Mouse (Mus musculus) heart, embryonic 12.5 days (tissue): ENCODE data around the gene Nkain1. TPM values are rescaled to one million over a fixed set of nuclear protein-coding genes. Genes with fewer than 3 reads are reported as not detected.
A peak's percentile ranks its signal among the peaks of the same experiment; 100 is the strongest.

ENCODE experiments used
- ATAC-seq: fragments of 200-750 bp; cut with Nextera tagmentation; 2 replicates; pipeline ENCODE4 v1.8.0; 2017; ENCODE audit warnings: moderate TSS enrichment, moderate library complexity; ENCODE audit not compliant: insufficient number of reproducible peaks, low FRiP score
- H3K27ac ChIP-seq: fragments of 300-500 bp; sonication (generic); 2 replicates; pipeline ENCODE4 v1.5.1; 2016; ENCODE audit warnings: mild to moderate bottlenecking, moderate library complexity; ENCODE audit not compliant: poor library complexity, severe bottlenecking
- H3K27me3 ChIP-seq: fragments of 300-500 bp; sonication (generic); replicated peaks from 2 replicates; pipeline ENCODE4 v1.6.1; 2016; ENCODE audit warnings: mild to moderate bottlenecking, moderate library complexity
- H3K36me3 ChIP-seq: fragments of 300-500 bp; sonication (generic); 2 replicates; pipeline ENCODE4 v1.6.1; 2016; ENCODE audit warnings: mild to moderate bottlenecking, moderate library complexity
- H3K4me1 ChIP-seq: fragments of 300-500 bp; sonication (generic); replicated peaks from 2 replicates; pipeline ENCODE4 v1.6.1; 2016; ENCODE audit warnings: mild to moderate bottlenecking
- H3K4me2 ChIP-seq: fragments of 300-500 bp; sonication (generic); 2 replicates; pipeline ENCODE4 v1.6.1; 2016; ENCODE audit warnings: mild to moderate bottlenecking, moderate library complexity
- H3K4me3 ChIP-seq: fragments of 300-500 bp; sonication (generic); 2 replicates; pipeline ENCODE4 v1.5.1; 2016; ENCODE audit warnings: mild to moderate bottlenecking
- H3K9ac ChIP-seq: fragments of 300-500 bp; sonication (generic); 2 replicates; pipeline ENCODE4 v1.6.1; 2016; ENCODE audit warnings: mild to moderate bottlenecking, moderate library complexity
- H3K9me3 ChIP-seq: fragments of 300-500 bp; sonication (generic); replicated peaks from 2 replicates; pipeline ENCODE4 v1.6.1; 2016; ENCODE audit warnings: mild to moderate bottlenecking, moderate library complexity
- WGBS: fragments of 180-500 bp; shearing (Covaris S2); methylation state at CpG from one replicate; pipeline ENCODE4 v1.1.7; 2016; 5-methylcytosine and 5-hydroxymethylcytosine counted together
- polyA plus RNA-seq: library from polyadenylated mRNA; unstranded; fragments of >200 nt; fragmentation: Nextera tagmentation; extraction: Ambion mirVana; gene quantifications from 2 replicates; pipeline ENCODE4 v1.2.1, GENCODE M21; 2016

Gene Nkain1
- polyA plus RNA-seq, result 1.1 and 1.3 TPM in 2 replicates

DNA sequence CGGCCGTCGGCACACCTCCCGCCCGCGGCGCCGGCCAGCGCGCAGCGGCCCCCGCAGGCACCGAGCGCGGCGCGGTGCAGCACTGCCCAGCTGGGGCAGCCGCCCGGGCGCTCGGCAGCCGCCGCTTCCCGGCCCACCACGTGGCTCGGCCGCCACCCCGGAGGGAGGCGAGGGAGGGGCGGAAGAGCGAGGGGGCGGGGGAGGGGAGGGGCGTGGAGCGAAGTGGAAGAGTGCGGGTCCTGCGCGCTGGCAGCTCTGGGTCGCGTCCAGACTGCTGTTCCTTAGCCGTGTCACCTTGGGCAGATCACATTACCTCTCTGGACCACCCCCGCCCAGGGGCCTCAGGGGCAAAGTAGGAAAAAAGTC lies at the start of gene Nkain1:
Nkain1 (minus strand) TSS at position 126 of the 366 bp plus-strand sequence.
- peak within 1 kb of the TSS; percentile 79 for H3K9ac ChIP-seq
- H3K27ac ChIP-seq, result no peak within 1 kb of the TSS
- H3K27me3 ChIP-seq, result peaks cover 8% of the 10 kb centered on the region; the same call in 1 of the 2 replicates
- peaks cover 32% of the 10 kb centered on the region for H3K4me1 ChIP-seq
- H3K9me3 ChIP-seq, result no peaks in the 10 kb centered on the region
- H3K4me2 ChIP-seq, result peak within 1 kb of the TSS; percentile 99
- H3K36me3 ChIP-seq, result no peaks in the 10 kb centered on the region
- peak within 1 kb of the TSS; percentile 72 for H3K4me3 ChIP-seq
- ATAC-seq, result peak; percentile 81
- under 1% methylated on average over 38 of the region's 41 CpGs for WGBS

DNA sequence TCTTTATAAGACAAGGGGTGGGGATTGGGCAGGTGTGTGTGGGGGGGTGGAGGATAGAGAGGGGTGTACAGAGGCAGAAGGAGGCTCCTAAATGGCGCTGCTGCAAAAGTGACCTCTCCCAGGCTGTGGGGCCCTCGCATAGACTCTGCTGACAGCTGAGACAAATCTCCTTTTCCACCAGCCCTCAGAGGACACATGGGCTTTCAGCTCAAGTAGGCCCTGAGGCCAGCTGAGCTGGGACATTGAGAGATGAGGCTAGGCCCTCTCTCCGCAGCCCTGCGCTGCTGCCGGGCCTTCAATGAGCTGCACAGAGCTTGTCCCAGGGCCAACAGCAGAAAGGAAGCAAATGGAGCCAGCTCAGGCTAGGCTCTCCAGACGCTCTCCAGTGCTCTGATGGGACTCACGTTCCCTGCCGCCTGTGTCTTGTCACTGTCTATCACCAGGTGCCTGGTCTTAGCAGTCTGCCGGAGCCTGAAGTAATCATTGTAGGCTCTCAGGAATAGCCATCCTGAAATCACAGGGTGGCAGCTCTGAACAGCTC lies 4.8 kb upstream of the Nkain1 start:
- H3K27me3 ChIP-seq, result no peaks in the 10 kb centered on the region
- no peak overlapping the region for H3K4me2 ChIP-seq
- H3K27ac ChIP-seq, result no peak overlapping the region
- H3K4me3 ChIP-seq, result no peak overlapping the region
- no peak overlapping the region for H3K9ac ChIP-seq
- no peak for ATAC-seq
- no peaks in the 10 kb centered on the region for H3K36me3 ChIP-seq
- WGBS, result 35% methylated on average over 9 of the region's 9 CpGs
- H3K9me3 ChIP-seq, result no peaks in the 10 kb centered on the region
- H3K4me1 ChIP-seq, result peaks cover 19% of the 10 kb centered on the region

DNA sequence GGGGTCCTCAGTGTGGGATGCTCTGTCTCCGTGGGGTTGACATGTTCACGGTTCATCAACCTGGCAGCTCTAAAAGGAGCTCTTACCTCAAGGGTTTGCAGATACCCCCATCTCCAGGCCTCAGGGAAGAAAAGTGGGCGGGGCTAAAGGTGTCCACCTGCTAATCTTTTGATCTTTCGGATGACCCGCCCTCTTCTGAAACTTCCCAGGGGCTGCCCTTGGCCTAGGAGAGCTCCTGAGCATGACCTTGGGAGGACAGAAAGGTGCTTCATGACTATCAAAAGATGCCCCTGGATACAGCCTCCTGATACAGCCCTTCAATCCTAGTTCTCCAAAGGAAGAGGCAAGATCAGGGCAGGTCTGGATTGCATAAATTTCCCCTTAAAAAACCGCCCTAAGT lies 3.1 kb upstream of the Nkain1 start:
- WGBS, result 67% methylated on average over 6 of the region's 6 CpGs
- Histone ChIP-seq H3K27ac (no peak overlapping the region), H3K9ac (no peak overlapping the region), H3K36me3 (no peaks in the 10 kb centered on the region), H3K9me3 (no peaks in the 10 kb centered on the region), H3K4me2 (no peak overlapping the region), H3K4me3 (no peak overlapping the region), H3K4me1 (peaks cover 28% of the 10 kb centered on the region), H3K27me3 (0 out of 2 replicates have a peak, but pooled peaks cover 6% of the 10 kb centered on the region)
- ATAC-seq, result no peak

DNA sequence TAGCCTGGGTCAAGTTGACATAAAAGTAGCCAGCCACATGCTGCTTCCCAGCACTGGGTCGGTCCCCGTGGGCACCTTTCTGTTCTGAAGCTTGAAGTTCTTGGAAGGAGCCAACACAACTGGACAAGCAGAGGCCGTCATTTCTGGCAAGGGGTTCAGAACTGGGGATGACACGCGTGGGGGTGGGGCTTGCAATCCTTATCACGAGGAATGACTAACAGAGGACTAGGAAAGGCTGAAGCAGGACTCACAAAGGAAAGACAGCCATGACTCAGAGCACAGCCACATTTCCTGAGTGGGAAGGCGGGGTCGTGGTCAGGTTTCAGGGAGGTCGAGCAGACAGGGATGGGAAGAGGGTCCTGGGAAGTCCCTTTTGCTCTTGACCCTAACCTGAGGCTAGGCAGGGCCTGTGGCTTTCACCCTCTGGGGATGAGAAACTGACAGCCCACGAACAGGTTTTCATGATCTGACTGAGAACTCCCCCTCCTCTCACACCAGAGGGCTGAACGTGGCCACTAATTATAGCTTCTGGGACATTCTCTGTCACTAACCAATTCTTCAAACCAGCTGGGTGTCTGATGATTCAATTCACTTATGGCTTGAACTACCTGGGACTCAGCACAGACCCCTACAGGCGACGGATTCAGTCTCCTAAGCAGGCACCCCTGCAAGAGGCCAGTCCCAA lies 2.4 kb upstream of the Nkain1 start:
- H3K27me3 ChIP-seq, result 0 out of 2 replicates have a peak, but pooled peaks cover 6% of the 10 kb centered on the region
- no peak overlapping the region for H3K9ac ChIP-seq
- no peak overlapping the region for H3K27ac ChIP-seq
- no peak overlapping the region for H3K4me2 ChIP-seq
- no peaks in the 10 kb centered on the region for H3K36me3 ChIP-seq
- ATAC-seq, result no peak
- H3K9me3 ChIP-seq, result no peaks in the 10 kb centered on the region
- no peak overlapping the region for H3K4me3 ChIP-seq
- 43% methylated on average over 13 of the region's 13 CpGs for WGBS
- peaks cover 28% of the 10 kb centered on the region for H3K4me1 ChIP-seq

DNA sequence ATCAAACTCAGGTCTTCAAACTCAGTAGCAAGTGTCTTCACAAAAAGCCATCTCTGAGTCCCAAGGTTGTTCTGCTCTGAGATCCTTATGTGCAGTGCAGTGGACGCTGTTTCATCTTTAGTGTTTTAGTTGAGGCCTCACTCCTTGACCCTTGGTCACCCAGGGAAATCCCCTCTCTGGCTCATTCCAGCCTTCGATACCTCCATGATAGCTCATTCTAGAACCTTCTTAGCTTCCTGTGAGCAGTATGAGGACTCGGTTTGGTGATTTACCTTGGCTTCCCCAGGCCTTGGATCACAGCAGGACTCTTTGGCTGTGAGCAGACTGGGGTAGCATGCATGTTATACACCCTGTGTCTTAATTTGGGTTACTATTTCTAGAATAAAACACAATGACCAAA lies 1.6 kb upstream of the Nkain1 start:
- H3K4me1 ChIP-seq, result peaks cover 34% of the 10 kb centered on the region
- no peak overlapping the region for H3K4me3 ChIP-seq
- WGBS, result 87% methylated on average over 3 of the region's 3 CpGs
- H3K9ac ChIP-seq, result no peak overlapping the region
- H3K9me3 ChIP-seq, result no peaks in the 10 kb centered on the region
- no peaks in the 10 kb centered on the region for H3K36me3 ChIP-seq
- 0 out of 2 replicates have a peak, but pooled peaks cover 6% of the 10 kb centered on the region for H3K27me3 ChIP-seq
- no peak for ATAC-seq
- no peak overlapping the region for H3K4me2 ChIP-seq
- no peak overlapping the region for H3K27ac ChIP-seq

DNA sequence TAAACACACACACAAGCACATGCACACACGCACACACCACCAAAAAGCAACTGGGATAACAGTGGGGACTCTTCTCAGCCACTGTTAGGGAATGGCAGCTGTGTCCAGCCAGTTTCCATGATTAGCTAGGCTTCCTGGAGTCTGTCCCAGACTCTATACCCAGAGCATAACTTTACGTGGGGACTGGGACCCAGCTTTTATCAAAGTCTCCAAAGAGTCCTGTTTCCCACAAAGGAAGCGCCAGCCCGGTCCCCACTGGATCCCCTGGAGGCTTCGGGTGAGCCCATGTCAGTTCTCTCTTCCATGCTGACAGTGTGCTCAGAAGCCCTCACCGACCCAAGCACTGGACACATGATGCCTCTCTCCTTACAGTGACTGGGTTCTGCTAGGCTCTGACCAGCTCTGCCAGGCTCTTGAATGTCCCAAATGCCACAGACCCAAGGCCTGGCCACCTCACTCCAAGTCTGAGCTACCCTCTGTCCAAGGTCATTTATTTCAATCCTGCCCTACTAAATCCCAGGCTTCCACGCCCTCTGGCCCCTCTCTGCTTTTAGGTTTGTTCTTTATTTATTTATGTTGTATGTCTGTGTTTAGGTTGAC lies 988 bp upstream of the Nkain1 start:
- Histone ChIP-seq H3K9ac (no peak overlapping the region), H3K9me3 (no peaks in the 10 kb centered on the region), H3K27ac (no peak overlapping the region), H3K4me2 (no peak overlapping the region), H3K4me1 (peaks cover 34% of the 10 kb centered on the region), H3K4me3 (no peak overlapping the region), H3K27me3 (peaks cover 7% of the 10 kb centered on the region; the same call in 1 of the 2 replicates), H3K36me3 (no peaks in the 10 kb centered on the region)
- 73% methylated on average over 7 of the region's 7 CpGs for WGBS
- no peak for ATAC-seq

DNA sequence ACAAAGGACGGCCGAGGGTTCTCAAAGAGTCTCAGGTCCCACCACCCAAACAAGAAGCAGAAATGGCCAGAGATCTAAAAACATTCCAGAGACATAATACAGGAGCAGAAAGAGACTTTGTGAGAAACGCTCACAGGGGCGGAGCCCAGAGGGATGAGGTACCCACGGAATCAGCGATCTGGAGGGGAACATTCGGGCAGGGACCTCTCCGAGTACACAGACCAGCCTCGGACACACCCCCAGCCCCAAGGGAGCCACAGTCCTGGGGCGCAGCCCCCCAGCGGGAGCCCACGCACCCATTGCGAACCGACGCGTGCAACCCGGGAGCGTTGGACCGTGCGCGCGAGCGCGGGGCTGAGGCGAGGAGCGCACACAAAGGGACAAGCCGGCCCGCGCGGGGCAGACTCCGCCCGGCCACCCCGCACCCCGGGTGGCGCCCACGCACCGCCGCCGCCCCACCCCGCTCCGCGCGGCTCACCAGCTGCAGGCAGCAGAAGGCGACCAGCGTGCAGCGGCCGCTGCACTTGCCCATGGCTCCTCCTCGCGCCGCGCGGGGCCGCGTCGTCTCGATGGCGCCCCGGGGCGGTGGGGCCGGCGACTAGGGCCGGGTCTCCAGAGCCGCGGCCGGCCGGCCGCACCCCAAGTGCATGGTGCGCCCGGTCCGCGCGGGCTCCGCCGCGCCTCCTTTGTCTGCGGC lies 474 bp downstream of the Nkain1 start:
- Histone ChIP-seq H3K9me3 (no peaks in the 10 kb centered on the region), H3K36me3 (no peaks in the 10 kb centered on the region), H3K9ac (peak overlapping the region; percentile 79), H3K4me1 (peaks cover 28% of the 10 kb centered on the region), H3K4me3 (peak overlapping the region; percentile 72), H3K27ac (no peak overlapping the region), H3K27me3 (peaks cover 8% of the 10 kb centered on the region; the same call in 1 of the 2 replicates), H3K4me2 (peak overlapping the region; percentile 99)
- ATAC-seq, result peak; percentile 68
- whole genome bisulfite sequencing, result 2% methylated on average over 57 of the region's 76 CpGs

DNA sequence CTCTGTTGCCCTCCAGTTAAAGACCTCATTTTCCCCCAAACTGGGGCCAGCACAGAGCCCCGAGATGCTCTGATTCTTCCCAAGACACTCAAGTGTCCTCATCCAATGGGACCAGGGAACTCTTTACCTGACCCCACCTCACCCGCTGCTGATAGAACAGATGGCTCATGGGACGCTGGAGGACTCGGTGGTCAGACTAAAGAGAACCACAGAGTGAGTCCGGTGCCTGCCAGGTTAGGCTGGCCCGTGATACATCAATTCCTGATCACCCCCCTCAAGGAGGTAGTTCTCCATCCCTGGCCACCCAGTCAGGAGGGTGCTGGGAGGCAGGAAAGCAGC lies 992 bp downstream of the Nkain1 start:
- Histone ChIP-seq H3K36me3 (no peaks in the 10 kb centered on the region), H3K4me2 (peak overlapping the region; percentile 99), H3K27me3 (peaks cover 8% of the 10 kb centered on the region; the same call in 1 of the 2 replicates), H3K27ac (no peak overlapping the region), H3K4me3 (peak overlapping the region; percentile 72), H3K9ac (peak overlapping the region; percentile 79), H3K9me3 (no peaks in the 10 kb centered on the region), H3K4me1 (peaks cover 28% of the 10 kb centered on the region)
- ATAC-seq, result no peak
- WGBS, result under 1% methylated on average over 6 of the region's 6 CpGs

DNA sequence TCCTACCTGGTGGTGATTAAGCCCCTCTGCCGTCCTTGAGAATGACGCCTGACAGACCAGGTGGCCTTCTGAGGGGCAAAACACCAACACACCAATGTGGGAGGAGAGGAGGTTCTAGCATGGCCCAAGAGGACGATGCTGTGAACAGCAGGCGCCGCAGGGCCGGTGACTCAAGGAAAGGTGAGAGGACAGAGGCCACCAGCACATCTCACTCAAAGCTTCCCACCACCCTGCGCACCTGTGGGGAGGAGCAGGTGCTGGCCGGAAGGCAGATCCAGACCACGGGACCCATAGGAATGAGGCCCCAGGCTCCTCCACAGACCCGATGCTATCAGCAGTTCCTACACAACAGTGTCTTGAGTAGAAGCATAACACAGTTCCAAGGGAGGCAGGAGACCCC lies 1.4 kb downstream of the Nkain1 start:
- Histone ChIP-seq H3K4me1 (peaks cover 30% of the 10 kb centered on the region), H3K9ac (no peak overlapping the region), H3K27me3 (peaks cover 8% of the 10 kb centered on the region; the same call in 1 of the 2 replicates), H3K27ac (no peak overlapping the region), H3K4me3 (no peak overlapping the region), H3K4me2 (peak overlapping the region; percentile 99), H3K36me3 (no peaks in the 10 kb centered on the region), H3K9me3 (no peaks in the 10 kb centered on the region)
- ATAC-seq, result no peak
- 50% methylated on average over 10 of the region's 10 CpGs for WGBS

DNA sequence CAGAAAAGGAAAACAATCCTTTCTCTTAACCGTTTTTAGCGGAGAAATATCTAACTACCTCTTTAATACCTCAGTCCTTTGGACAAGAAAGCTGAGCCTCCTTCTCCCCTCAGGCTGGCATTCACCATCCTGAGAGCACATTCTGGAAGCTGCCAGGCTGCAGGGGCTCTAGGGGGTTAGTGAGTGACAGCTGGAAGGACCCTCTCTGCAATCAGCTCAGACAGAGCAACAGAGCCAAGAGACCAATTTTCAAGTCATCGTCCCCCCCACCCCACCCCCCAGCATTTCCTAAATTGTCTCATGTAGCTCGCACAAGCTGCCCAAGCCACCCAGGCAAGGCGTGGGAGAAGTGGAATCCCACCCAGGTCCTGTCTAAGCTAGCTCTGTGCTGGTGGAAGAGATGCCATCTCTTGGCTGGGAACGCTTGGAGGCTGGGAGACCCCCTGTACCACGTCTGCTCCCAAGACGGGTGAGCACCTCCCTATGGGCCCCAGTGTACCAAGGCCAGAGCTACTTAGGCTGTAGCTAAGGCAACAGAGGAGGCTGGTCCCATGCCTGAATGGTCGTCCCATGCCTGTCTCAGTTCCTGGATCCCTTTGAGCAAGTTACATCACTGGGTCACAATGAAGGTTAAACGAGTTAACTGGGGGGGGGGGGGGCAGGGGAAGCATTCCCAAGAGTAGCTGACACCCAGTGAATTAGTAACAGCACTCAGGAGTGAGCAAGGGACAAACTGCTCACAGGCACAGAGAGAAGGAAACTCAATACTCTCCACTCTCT lies 2.8 kb downstream of the Nkain1 start:
- no peaks in the 10 kb centered on the region for H3K9me3 ChIP-seq
- WGBS, result 56% methylated on average over 10 of the region's 10 CpGs

More for the DNA sequence above, 2.8 kb downstream of the Nkain1 start:
- H3K4me3 ChIP-seq, result no peak overlapping the region
- no peak overlapping the region for H3K9ac ChIP-seq
- H3K27ac ChIP-seq, result no peak overlapping the region
- no peak for ATAC-seq
- no peak overlapping the region for H3K4me2 ChIP-seq
- H3K4me1 ChIP-seq, result peaks cover 22% of the 10 kb centered on the region
- H3K27me3 ChIP-seq, result peaks cover 8% of the 10 kb centered on the region; the same call in 1 of the 2 replicates
- H3K36me3 ChIP-seq, result no peaks in the 10 kb centered on the region
